Mouse (Mus musculus) neural tube, embryonic 15.5 days (tissue): ENCODE data around the gene Rsph3b. TPM values are rescaled to one million over a fixed set of nuclear protein-coding genes. Genes with fewer than 3 reads are reported as not detected.
A peak's percentile ranks its signal among the peaks of the same experiment; 100 is the strongest.
"Not testable (repeated sequence)": the region's sequence is repeated elsewhere in the genome, so short reads cannot be mapped to it uniquely, and the experiment has no call there.

ENCODE experiments used
- ATAC-seq: fragments of 200-750 bp; cut with Nextera tagmentation; 2 replicates; pipeline ENCODE4 v1.8.0; 2017; ENCODE audit warnings: mild to moderate bottlenecking, moderate TSS enrichment, moderate library complexity; ENCODE audit not compliant: low FRiP score
- H3K27ac ChIP-seq: fragments of 300-500 bp; sonication (generic); replicated peaks from 2 replicates; pipeline ENCODE4 v1.5.1; 2015; ENCODE audit warnings: mild to moderate bottlenecking, inconsistent platforms
- H3K27me3 ChIP-seq: fragments of 300-500 bp; sonication (generic); replicated peaks from 2 replicates; pipeline ENCODE4 v1.6.1; 2015; ENCODE audit warnings: inconsistent platforms
- H3K36me3 ChIP-seq: fragments of 300-500 bp; sonication (generic); 2 replicates; pipeline ENCODE4 v1.6.1; 2015; ENCODE audit warnings: inconsistent platforms
- H3K4me1 ChIP-seq: fragments of 300-500 bp; sonication (generic); 2 replicates; pipeline ENCODE4 v1.6.1; 2015; ENCODE audit warnings: inconsistent platforms
- H3K4me2 ChIP-seq: fragments of 300-500 bp; sonication (generic); 2 replicates; pipeline ENCODE4 v1.6.1; 2015; ENCODE audit warnings: inconsistent platforms, mild to moderate bottlenecking, moderate library complexity
- H3K4me3 ChIP-seq: fragments of 300-500 bp; sonication (generic); replicated peaks from 2 replicates; pipeline ENCODE4 v1.5.1; 2015; ENCODE audit warnings: mild to moderate bottlenecking, inconsistent platforms
- H3K9ac ChIP-seq: fragments of 300-500 bp; sonication (generic); replicated peaks from 2 replicates; pipeline ENCODE4 v1.6.1; 2015; ENCODE audit warnings: mild to moderate bottlenecking, inconsistent platforms
- H3K9me3 ChIP-seq: fragments of 300-500 bp; sonication (generic); replicated peaks from 2 replicates; pipeline ENCODE4 v1.6.1; 2016; ENCODE audit warnings: inconsistent platforms
- WGBS: fragments of 180-500 bp; shearing (Covaris S2); methylation state at CpG from one replicate; pipeline ENCODE4 v1.1.7; 2015; ENCODE audit warnings: mixed read lengths; 5-methylcytosine and 5-hydroxymethylcytosine counted together
- polyA plus RNA-seq: library from polyadenylated mRNA; unstranded; fragments of >200 nt; fragmentation: Nextera tagmentation; extraction: Ambion mirVana; gene quantifications from 2 replicates; pipeline ENCODE4 v1.2.1, GENCODE M21; 2015

The Rsph3b gene
- polyA plus RNA-seq: 56.4 and 57.7 TPM in 2 replicates

GRCm38 (mm10) chr17:6947984-6948768, at the start of gene Rsph3b:
TSS of gene Rsph3b (minus strand) at chr17:6948682.
- H3K27me3 ChIP-seq, H3K9me3 ChIP-seq, H3K36me3 ChIP-seq, H3K4me1 ChIP-seq: not testable (repeated sequence)
- H3K27ac ChIP-seq: peak within 1 kb of the TSS; percentile 88
- peak within 1 kb of the TSS; percentile 67 for H3K4me2 ChIP-seq
- ATAC-seq: peak; percentile 97
- under 1% methylated on average over 65 of the region's 73 CpGs for WGBS
- peak within 1 kb of the TSS; percentile 58 for H3K4me3 ChIP-seq
- H3K9ac ChIP-seq: peak within 1 kb of the TSS; percentile 57

DNA sequence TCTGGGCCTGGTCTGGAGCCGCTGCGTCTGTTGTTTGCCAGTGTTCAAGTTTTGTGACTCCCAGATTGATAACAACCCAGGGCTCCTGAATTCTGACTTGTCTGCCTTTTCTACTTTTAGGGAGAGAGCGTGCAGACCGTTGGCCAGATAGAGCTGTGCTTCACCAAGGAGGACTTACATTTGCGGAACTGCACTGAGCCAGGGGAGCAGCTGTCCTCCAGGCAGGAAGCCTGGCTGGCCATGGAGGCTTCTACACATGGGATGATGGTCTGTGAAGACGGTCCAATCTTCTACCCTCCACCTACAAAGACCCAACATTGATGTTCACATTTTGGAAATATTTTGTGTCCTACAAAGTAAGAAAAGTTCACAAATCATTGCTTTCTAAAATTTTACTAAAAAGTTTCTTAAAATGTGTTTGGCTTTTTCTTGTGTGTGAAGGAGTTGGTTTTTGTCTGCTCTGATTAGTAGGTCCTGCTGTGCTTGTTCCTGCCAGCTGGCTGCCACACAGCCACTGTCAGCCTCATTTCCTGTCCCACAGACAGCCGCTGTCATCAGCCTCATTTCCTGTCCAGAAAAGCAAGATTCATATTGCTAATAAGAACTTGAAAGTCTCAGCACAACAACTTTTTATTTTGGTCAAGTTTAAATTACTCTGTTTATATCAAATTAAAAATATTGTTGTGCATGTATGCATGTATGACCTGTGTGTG, 49.5 kb upstream of the Rsph3b start:
- H3K9ac ChIP-seq, H3K9me3 ChIP-seq, H3K4me1 ChIP-seq, H3K27ac ChIP-seq, H3K36me3 ChIP-seq, H3K4me3 ChIP-seq, ATAC-seq, H3K27me3 ChIP-seq, H3K4me2 ChIP-seq: not testable (repeated sequence)
- WGBS: 57% methylated on average over 1 of the region's 7 CpGs

DNA sequence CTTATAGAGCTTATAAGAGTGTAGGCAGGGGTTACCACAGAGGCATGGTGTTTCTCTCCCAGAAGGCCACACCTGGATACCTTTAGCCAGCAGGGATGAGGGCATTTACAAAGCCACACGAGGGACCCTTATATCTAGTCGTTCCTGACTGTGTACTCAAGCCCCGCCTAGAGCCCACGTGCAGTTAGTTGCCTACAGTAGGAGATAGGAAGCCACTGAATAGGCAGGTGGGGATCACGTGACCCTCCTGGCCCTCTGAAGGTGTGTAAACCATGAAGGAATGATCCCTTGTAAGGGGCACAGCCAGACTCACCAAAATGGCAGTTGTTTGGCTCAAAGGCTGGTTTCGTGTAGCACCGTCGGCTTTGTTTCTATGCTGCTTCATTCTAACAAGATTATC, 48.3 kb upstream of the Rsph3b start:
- H3K36me3 ChIP-seq, H3K4me1 ChIP-seq, H3K27me3 ChIP-seq, H3K9ac ChIP-seq, ATAC-seq, H3K4me3 ChIP-seq, H3K27ac ChIP-seq, H3K9me3 ChIP-seq, H3K4me2 ChIP-seq: not testable (repeated sequence)
- WGBS: 90% methylated on average over 8 of the region's 8 CpGs

- not testable (repeated sequence) for H3K9me3 ChIP-seq, H3K4me2 ChIP-seq, ATAC-seq, H3K4me3 ChIP-seq, H3K36me3 ChIP-seq, H3K27ac ChIP-seq, H3K4me1 ChIP-seq, H3K9ac ChIP-seq, H3K27me3 ChIP-seq
- WGBS: no CpG with 5 or more reads among the region's 6 CpGs
Measured at GRCm38 (mm10) chr17:6995504-6995903, 47.0 kb upstream of the Rsph3b start.

GRCm38 (mm10) chr17:6986118-6986517, 37.6 kb upstream of the Rsph3b start:
- not testable (repeated sequence) for H3K4me3 ChIP-seq, H3K36me3 ChIP-seq, H3K9me3 ChIP-seq, H3K9ac ChIP-seq, H3K27me3 ChIP-seq, ATAC-seq, H3K27ac ChIP-seq, H3K4me2 ChIP-seq, H3K4me1 ChIP-seq
- 97% methylated on average over 1 of the region's 1 CpGs for WGBS

DNA sequence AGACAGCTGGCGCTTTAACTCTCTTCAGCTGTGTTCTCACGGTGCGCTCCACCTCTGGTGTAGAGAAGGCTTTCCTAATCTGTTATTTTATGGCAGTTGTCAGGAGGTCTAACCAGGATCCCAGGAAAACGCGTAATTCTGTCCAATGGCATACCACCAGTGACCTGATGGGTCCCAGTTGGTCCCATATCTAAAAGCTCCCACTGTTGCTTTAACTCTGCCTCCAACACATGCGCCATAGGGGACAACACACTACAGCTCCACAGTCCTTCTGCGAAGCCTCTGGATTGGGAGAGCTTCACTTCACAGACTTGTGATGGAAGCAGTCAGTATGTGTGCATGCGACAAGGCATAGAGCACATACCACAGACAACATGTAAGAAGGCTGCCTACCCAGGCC, 31.7 kb upstream of the Rsph3b start:
- H3K36me3 ChIP-seq, H3K9me3 ChIP-seq, H3K27me3 ChIP-seq, H3K9ac ChIP-seq, H3K4me3 ChIP-seq, H3K27ac ChIP-seq, H3K4me1 ChIP-seq, ATAC-seq, H3K4me2 ChIP-seq: not testable (repeated sequence)
- 90% methylated on average over 5 of the region's 8 CpGs for WGBS

DNA sequence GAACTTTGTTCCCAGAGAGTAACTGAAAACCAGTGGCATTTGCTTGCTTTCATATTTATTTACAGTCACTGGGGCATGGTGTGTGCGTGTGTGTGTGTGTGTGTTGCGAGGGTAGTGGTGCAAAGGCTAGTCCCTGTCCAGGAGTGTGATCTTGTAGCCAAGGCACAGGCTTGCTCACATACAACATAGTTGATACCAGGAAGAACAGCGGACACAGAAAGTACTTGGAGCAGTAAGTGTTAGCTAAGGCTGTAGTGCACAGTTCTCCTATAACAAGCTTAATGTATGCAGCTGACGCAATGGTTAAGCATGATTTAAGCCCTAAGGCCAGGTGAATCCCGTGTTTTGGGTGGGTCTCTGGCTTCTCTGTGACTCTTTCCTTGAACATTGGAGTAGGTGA, 30.9 kb upstream of the Rsph3b start:
- H3K9ac ChIP-seq, H3K36me3 ChIP-seq, H3K27ac ChIP-seq, H3K4me1 ChIP-seq, ATAC-seq, H3K9me3 ChIP-seq, H3K27me3 ChIP-seq: not testable (repeated sequence)
- 13% methylated on average over 5 of the region's 5 CpGs for WGBS
- Histone ChIP-seq H3K4me2 (peak overlapping the region; percentile 68), H3K4me3 (peak overlapping the region; percentile 52)

DNA sequence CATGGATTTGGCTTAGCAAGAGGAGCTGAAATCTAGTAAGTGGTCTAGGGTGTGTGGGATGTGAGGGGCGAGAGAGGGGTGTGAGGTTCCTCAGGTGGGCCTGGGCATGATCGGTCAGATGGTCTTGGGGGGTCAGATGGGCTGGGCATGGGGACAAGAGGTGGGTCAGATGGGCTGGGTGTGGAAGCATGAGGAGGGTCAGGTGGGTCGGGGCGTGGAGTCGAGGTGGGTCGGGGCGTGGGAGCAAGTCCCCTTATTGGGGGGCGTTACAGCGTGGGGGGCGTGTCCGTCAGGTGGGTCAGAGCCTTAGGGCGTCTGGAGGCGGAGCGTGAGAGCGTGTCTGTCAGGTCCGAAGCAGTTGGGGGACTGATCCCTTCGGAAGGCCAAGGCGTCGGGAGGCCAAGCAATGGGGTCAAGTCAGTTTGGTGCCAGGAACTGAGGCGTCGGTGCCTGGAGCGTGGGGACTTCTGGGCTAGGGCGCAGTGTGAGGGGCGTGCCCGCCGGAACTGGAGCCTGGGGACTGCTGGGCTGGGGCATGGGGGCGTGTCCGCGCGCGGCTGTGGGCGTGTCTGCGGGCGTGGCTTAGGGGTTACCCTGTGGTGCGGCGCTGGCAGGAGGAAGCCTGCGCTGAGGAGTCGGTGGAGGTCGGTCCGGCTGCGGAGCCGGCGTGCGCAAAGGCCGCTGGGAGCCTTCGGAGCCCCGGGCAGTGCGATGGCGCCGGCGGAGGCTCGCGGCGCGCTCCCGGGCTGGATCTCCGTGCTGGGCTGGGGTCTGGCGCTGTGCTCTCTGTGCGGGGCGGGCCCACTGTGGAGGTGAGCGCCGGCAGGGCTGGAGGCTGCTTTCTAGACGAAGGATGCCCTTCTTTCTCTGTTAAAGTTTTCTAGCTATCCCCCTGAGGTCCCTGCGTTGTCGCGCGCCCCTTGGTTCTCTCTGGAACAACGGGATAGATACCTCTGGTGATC, 30.1 kb upstream of the Rsph3b start, which contains the start of gene Gm49721:
Gene Gm49721 (plus strand): TSS at position 618 of the 962 bp plus-strand sequence.
- H3K27ac ChIP-seq, H3K9me3 ChIP-seq, H3K36me3 ChIP-seq, H3K27me3 ChIP-seq, H3K4me1 ChIP-seq: not testable (repeated sequence)
- H3K9ac ChIP-seq: peak within 1 kb of the TSS; percentile 51
- peak within 1 kb of the TSS; percentile 52 for H3K4me3 ChIP-seq
- peak within 1 kb of the TSS; percentile 68 for H3K4me2 ChIP-seq
- 1% methylated on average over 49 of the region's 68 CpGs for WGBS
- peak; percentile 97 for ATAC-seq

GRCm38 (mm10) chr17:6974985-6975384, 26.5 kb upstream of the Rsph3b start:
- not testable (repeated sequence) for H3K4me3 ChIP-seq, H3K36me3 ChIP-seq, H3K9ac ChIP-seq, H3K9me3 ChIP-seq, H3K4me1 ChIP-seq, ATAC-seq, H3K27ac ChIP-seq, H3K4me2 ChIP-seq, H3K27me3 ChIP-seq
- 59% methylated on average over 3 of the region's 3 CpGs for WGBS

DNA sequence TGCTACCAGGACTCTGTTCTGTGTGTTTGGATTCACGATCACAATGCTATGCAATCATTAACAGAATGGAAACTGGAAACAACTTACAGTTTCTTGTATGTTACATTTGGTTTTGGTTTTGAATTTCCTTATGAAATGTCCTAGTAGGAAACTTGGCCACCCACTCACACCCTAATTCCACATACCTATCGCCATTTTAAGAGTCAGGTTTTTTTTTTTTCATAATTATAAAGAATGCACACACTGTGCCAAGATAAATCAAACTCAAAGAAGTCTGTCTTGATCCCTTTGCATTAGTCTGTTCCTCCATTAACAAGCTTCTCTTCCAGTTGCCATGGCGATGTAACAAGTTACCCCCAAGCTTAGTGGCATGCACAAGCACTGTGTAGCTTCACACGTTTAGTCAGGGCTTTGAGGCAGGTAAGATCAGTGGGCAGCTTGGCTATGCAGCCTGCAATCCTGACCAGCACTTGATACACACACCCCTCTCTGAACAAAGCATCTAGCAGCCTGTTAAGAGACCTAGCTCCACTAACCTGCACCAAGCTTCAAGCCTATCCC, 24.4 kb upstream of the Rsph3b start:
- H3K27me3 ChIP-seq, H3K27ac ChIP-seq, H3K9me3 ChIP-seq, H3K4me2 ChIP-seq, H3K4me1 ChIP-seq, H3K36me3 ChIP-seq, H3K4me3 ChIP-seq, ATAC-seq, H3K9ac ChIP-seq: not testable (repeated sequence)
- WGBS: 64% methylated on average over 4 of the region's 4 CpGs

DNA sequence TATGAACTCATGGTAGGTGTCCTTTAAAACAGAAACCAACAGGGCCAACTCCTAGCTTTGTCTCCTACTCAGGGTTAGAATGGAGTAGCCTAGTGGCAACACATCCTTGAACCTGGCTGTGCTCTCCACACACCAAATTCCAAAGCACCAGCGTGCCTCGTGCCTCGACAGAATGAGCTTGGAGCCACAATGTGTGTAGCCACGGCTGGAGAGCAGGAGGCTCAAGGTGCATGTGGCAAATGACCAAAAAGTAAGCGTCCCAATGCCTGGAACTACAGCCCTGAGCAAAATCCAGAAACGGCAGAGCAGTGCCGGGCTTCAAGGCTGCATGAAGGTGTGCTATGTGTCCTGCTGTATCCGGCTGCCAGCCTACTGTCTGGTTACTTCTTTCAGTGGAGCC, 22.8 kb upstream of the Rsph3b start:
- ATAC-seq, H3K4me2 ChIP-seq, H3K9ac ChIP-seq, H3K27me3 ChIP-seq, H3K4me3 ChIP-seq, H3K9me3 ChIP-seq, H3K36me3 ChIP-seq, H3K27ac ChIP-seq, H3K4me1 ChIP-seq: not testable (repeated sequence)
- 93% methylated on average over 8 of the region's 8 CpGs for WGBS
